Mouse (Mus musculus): Measurements from ENCODE around the gene Elk3. TPM values are rescaled to one million over a fixed set of nuclear protein-coding genes. Genes with fewer than 3 reads are reported as not detected.

The Elk3 gene
- polyA plus RNA-seq, 1 experiment from 2014 or later: 17.6 TPM

DNA sequence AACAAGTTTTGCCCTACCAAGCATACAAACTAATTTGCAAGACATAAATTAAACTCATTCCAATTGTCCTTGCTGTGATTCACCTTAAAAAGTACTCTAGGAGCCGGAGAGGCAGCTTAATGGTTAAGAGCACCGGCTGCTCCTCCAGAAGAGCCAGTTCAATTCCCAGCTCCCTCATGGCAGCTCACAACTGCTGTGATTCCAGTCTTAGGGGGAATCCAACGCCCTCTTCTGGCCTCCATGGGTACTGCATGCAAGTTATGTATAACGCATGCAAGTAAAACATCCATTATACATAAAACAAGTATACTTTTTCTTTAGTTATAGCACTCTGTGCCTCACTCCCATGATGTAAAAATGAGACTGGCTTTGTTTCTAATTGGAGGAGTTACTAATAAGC is 27.7 kb downstream of the Elk3 start:
- DNase-seq (ENCODE audit: low spot score) (no peak), ATAC-seq (replicated peaks; ENCODE audit: low FRiP score) (no peak)
- WGBS: 74% methylated on average over 4 of the region's 4 CpGs
- no peaks in the 10 kb centered on the region for H3K27me3 ChIP-seq (replicated peaks; ENCODE audit: control insufficient read depth, insufficient read depth, low read length)
- no peak overlapping the region for H3K27ac ChIP-seq (ENCODE audit: low read depth, low read length)
- H3K9ac ChIP-seq (ENCODE audit: low read depth, low read length): no peak overlapping the region
- H3K36me3 ChIP-seq (ENCODE audit: control insufficient read depth, insufficient read depth, low read length): no peaks in the 10 kb centered on the region; the same call in 1 of the 2 replicates
- no peak overlapping the region for H3K4me3 ChIP-seq (ENCODE audit: low read depth, low read length)
- H3K4me1 ChIP-seq (replicated peaks; ENCODE audit: control insufficient read depth, insufficient read depth, low read length): peaks cover 6% of the 10 kb centered on the region
- H3K9me3 ChIP-seq (ENCODE audit: control insufficient read depth, low read length): no peaks in the 10 kb centered on the region
- no peak overlapping the region for H3K4me2 ChIP-seq

DNA sequence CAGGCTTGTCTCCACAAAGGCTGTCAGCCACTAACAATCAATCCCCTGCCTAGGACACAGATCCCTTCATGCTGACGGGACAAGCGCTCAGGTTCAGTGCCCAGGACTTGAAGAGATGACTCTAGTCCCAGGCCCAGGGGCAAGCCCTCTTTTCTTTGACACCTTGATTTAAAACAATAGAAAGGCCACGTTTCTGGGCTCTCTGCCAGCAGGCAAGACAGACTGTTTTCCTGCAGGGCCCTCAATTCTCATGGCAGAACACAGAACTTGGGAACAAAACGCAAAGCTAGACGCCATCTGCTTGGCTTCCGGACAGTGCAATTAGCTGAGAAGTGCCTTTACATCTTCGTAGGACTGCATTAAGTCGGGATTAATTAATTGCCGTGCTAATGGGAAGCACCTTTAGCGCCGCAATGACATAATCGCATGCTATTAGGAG is 28.4 kb downstream of the Elk3 start:
- Histone ChIP-seq H3K27me3 (replicated peaks; ENCODE audit: control insufficient read depth, insufficient read depth, low read length) (no peaks in the 10 kb centered on the region), H3K4me3 (ENCODE audit: low read depth, low read length) (no peak overlapping the region), H3K9ac (ENCODE audit: low read depth, low read length) (no peak overlapping the region), H3K27ac (ENCODE audit: low read depth, low read length) (no peak overlapping the region), H3K9me3 (ENCODE audit: control insufficient read depth, low read length) (no peaks in the 10 kb centered on the region), H3K4me2 (no peak overlapping the region), H3K4me1 (replicated peaks; ENCODE audit: control insufficient read depth, insufficient read depth, low read length) (peaks cover 6% of the 10 kb centered on the region), H3K36me3 (ENCODE audit: control insufficient read depth, insufficient read depth, low read length) (no peaks in the 10 kb centered on the region; the same call in 1 of the 2 replicates)
- ATAC-seq (replicated peaks; ENCODE audit: low FRiP score) (no peak), DNase-seq (ENCODE audit: low spot score) (no peak)
- 76% methylated on average over 12 of the region's 12 CpGs for WGBS

DNA sequence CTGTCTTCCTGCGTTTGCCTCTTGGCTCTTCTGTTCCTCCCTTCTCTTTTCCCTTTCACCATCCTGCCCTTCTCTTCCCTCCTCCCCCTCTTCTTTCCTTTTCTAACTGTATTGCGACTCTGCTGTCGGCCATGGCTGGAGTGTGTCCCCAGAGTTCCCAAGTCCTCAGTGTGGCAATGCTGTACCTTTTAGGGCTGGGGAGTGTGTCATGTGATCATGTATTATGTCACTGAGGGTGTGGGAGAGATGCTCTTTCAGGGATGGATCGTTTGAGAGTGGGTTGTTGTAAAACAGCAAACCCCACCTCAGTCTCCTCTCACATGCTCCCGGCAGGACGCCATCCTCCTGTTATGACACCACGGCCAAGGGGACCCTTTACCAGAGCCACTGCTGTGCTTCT is 29.8 kb downstream of the Elk3 start:
- DNase-seq (ENCODE audit: low spot score) (no peak), ATAC-seq (replicated peaks; ENCODE audit: low FRiP score) (no peak)
- Histone ChIP-seq H3K9ac (ENCODE audit: low read depth, low read length) (no peak overlapping the region), H3K27ac (ENCODE audit: low read depth, low read length) (no peak overlapping the region), H3K4me3 (ENCODE audit: low read depth, low read length) (no peak overlapping the region), H3K4me2 (no peak overlapping the region), H3K9me3 (ENCODE audit: control insufficient read depth, low read length) (no peaks in the 10 kb centered on the region), H3K4me1 (replicated peaks; ENCODE audit: control insufficient read depth, insufficient read depth, low read length) (peaks cover 10% of the 10 kb centered on the region), H3K36me3 (ENCODE audit: control insufficient read depth, insufficient read depth, low read length) (no peaks in the 10 kb centered on the region; the same call in 1 of the 2 replicates), H3K27me3 (replicated peaks; ENCODE audit: control insufficient read depth, insufficient read depth, low read length) (no peaks in the 10 kb centered on the region)
- WGBS: 86% methylated on average over 7 of the region's 7 CpGs

- H3K27ac ChIP-seq (ENCODE audit: low read depth, low read length): no peak overlapping the region
- no peaks in the 10 kb centered on the region for H3K27me3 ChIP-seq (replicated peaks; ENCODE audit: control insufficient read depth, insufficient read depth, low read length)
- H3K4me1 ChIP-seq (replicated peaks; ENCODE audit: control insufficient read depth, insufficient read depth, low read length): peaks cover 10% of the 10 kb centered on the region
- 81% methylated on average over 12 of the region's 12 CpGs for WGBS
- H3K9ac ChIP-seq (ENCODE audit: low read depth, low read length): no peak overlapping the region
- no peaks in the 10 kb centered on the region for H3K9me3 ChIP-seq (ENCODE audit: control insufficient read depth, low read length)
- H3K4me2 ChIP-seq: no peak overlapping the region
- no peaks in the 10 kb centered on the region; the same call in 1 of the 2 replicates for H3K36me3 ChIP-seq (ENCODE audit: control insufficient read depth, insufficient read depth, low read length)
- DNase-seq (ENCODE audit: low spot score) (no peak), ATAC-seq (replicated peaks; ENCODE audit: low FRiP score) (no peak)
- H3K4me3 ChIP-seq (ENCODE audit: low read depth, low read length): no peak overlapping the region
Observed at GRCm38 (mm10) chr10:93280586-93280985, 30.3 kb downstream of the Elk3 start.

- Histone ChIP-seq H3K27ac (ENCODE audit: low read depth, low read length) (no peak overlapping the region), H3K9me3 (ENCODE audit: control insufficient read depth, low read length) (no peaks in the 10 kb centered on the region), H3K27me3 (replicated peaks; ENCODE audit: control insufficient read depth, insufficient read depth, low read length) (no peaks in the 10 kb centered on the region), H3K36me3 (ENCODE audit: control insufficient read depth, insufficient read depth, low read length) (no peaks in the 10 kb centered on the region; the same call in 1 of the 2 replicates), H3K4me1 (replicated peaks; ENCODE audit: control insufficient read depth, insufficient read depth, low read length) (peaks cover 8% of the 10 kb centered on the region; the same call in 1 of the 2 replicates), H3K4me3 (ENCODE audit: low read depth, low read length) (no peak overlapping the region), H3K9ac (ENCODE audit: low read depth, low read length) (no peak overlapping the region), H3K4me2 (no peak overlapping the region)
- ATAC-seq (replicated peaks; ENCODE audit: low FRiP score) (no peak), DNase-seq (ENCODE audit: low spot score) (no peak)
- WGBS: 89% methylated on average over 9 of the region's 9 CpGs
Observed at GRCm38 (mm10) chr10:93279062-93279461, 31.9 kb downstream of the Elk3 start.

DNA sequence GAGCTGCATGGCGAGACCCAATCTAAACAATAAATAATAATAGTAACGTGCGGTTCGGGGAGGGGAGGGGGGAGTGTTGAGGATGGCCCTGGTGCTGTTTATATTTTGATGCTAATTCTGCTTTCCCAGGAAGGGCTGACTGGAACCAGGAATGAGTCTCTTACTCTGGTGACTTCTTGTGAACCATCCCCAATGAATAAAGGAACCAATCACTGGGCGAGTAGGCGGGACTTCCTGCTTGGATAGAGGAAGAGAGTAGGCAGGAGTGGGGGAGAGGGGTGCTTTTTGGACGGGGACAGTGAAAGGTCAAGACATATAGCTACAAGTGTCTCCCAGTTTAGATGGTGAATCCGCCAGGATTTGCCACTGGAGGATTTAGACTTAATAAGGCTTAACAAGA is 32.6 kb downstream of the Elk3 start:
- no peaks in the 10 kb centered on the region; the same call in 1 of the 2 replicates for H3K36me3 ChIP-seq (ENCODE audit: control insufficient read depth, insufficient read depth, low read length)
- H3K27me3 ChIP-seq (replicated peaks; ENCODE audit: control insufficient read depth, insufficient read depth, low read length): no peaks in the 10 kb centered on the region
- ATAC-seq (replicated peaks; ENCODE audit: low FRiP score) (no peak), DNase-seq (ENCODE audit: low spot score) (no peak)
- H3K27ac ChIP-seq (ENCODE audit: low read depth, low read length): no peak overlapping the region
- H3K4me2 ChIP-seq: no peak overlapping the region
- H3K4me1 ChIP-seq (replicated peaks; ENCODE audit: control insufficient read depth, insufficient read depth, low read length): peaks cover 8% of the 10 kb centered on the region; the same call in 1 of the 2 replicates
- WGBS: 85% methylated on average over 8 of the region's 8 CpGs
- H3K9ac ChIP-seq (ENCODE audit: low read depth, low read length): no peak overlapping the region
- H3K9me3 ChIP-seq (ENCODE audit: control insufficient read depth, low read length): no peaks in the 10 kb centered on the region
- H3K4me3 ChIP-seq (ENCODE audit: low read depth, low read length): no peak overlapping the region

DNA sequence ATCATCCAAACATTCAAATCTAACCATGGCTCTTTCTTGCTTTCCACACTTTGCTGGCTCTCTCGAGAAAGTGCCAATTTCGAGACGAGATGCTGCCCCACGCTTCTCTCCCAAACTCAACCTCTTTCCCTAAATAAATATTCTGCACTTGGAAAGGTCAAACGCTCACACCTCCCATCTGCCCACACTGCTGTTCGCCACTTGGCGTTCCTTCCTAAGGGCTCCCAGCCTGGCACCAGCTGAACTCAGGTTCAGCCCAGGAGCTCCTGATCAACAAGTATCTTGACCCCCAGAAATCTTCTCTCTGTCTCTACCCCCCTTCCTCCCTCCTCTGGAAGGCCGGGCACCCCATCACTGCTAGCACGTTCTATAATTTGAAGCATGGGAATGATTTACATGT is 34.1 kb downstream of the Elk3 start:
- Histone ChIP-seq H3K4me3 (ENCODE audit: low read depth, low read length) (no peak overlapping the region), H3K27me3 (replicated peaks; ENCODE audit: control insufficient read depth, insufficient read depth, low read length) (no peaks in the 10 kb centered on the region), H3K4me1 (replicated peaks; ENCODE audit: control insufficient read depth, insufficient read depth, low read length) (peaks cover 8% of the 10 kb centered on the region; the same call in 1 of the 2 replicates), H3K9me3 (ENCODE audit: control insufficient read depth, low read length) (no peaks in the 10 kb centered on the region), H3K4me2 (peak overlapping the region; percentile 58), H3K36me3 (ENCODE audit: control insufficient read depth, insufficient read depth, low read length) (no peaks in the 10 kb centered on the region; the same call in 1 of the 2 replicates), H3K9ac (ENCODE audit: low read depth, low read length) (no peak overlapping the region), H3K27ac (ENCODE audit: low read depth, low read length) (no peak overlapping the region)
- DNase-seq (ENCODE audit: low spot score): no peak
- ATAC-seq (replicated peaks; ENCODE audit: low FRiP score): no peak
- 68% methylated on average over 9 of the region's 9 CpGs for WGBS

GRCm38 (mm10) chr10:93276349-93276763 is 34.6 kb downstream of the Elk3 start:
- Histone ChIP-seq H3K4me2 (peak overlapping the region; percentile 58), H3K27me3 (replicated peaks; ENCODE audit: control insufficient read depth, insufficient read depth, low read length) (no peaks in the 10 kb centered on the region), H3K36me3 (ENCODE audit: control insufficient read depth, insufficient read depth, low read length) (no peaks in the 10 kb centered on the region; the same call in 1 of the 2 replicates), H3K4me3 (ENCODE audit: low read depth, low read length) (peak overlapping the region; percentile 17; the same call in 1 of the 2 replicates), H3K9me3 (ENCODE audit: control insufficient read depth, low read length) (no peaks in the 10 kb centered on the region), H3K4me1 (replicated peaks; ENCODE audit: control insufficient read depth, insufficient read depth, low read length) (peaks cover 8% of the 10 kb centered on the region; the same call in 1 of the 2 replicates), H3K27ac (ENCODE audit: low read depth, low read length) (no peak overlapping the region), H3K9ac (ENCODE audit: low read depth, low read length) (no peak overlapping the region)
- ATAC-seq (replicated peaks; ENCODE audit: low FRiP score) (no peak), DNase-seq (ENCODE audit: low spot score) (no peak)
- 31% methylated on average over 16 of the region's 16 CpGs for WGBS

Data from liver, embryonic 11.5 days (tissue).